Mouse (Mus musculus): ENCODE measurements around the gene Slc33a1.

The Slc33a1 gene

DNA sequence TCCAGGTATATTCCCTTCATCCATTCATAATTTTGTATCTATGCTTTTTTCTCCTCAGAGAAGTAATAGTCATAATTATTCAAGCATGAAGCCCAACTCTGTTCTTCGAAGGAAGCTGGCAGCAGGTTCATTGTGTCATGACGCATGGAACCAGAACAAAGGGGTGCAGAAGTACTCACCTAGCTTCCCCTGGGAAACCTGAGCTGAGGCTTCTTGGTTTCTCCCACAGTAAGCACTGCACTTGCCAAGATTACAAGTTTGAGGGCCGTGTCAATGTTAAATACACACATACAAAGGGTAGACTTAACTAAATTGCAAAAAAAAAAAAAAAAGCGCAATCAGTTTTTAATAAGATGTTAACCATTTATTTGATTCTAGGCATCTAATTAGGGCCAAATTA, 68.3 kb downstream of the Slc33a1 start:
- no peak for DNase-seq

DNA sequence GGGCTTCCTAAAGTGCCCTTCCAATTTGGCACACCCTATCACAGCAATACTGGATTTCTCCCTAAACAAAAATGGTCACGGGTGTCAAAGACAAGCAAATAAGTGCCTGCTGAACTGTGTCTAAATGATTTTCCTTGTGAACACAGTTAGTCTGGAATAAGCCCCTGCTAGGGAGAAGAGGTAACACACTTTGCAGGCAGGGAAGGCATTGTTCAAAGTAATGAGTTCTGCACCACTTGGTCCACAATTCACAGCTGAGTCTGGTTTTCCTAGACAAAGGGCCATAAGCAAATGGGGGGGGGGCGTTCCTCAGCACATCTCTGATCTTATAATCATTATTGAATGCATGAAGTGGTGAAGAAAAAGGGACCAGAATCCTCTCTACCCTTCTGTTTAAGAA, 68.8 kb downstream of the Slc33a1 start:
- no peak for DNase-seq

DNA sequence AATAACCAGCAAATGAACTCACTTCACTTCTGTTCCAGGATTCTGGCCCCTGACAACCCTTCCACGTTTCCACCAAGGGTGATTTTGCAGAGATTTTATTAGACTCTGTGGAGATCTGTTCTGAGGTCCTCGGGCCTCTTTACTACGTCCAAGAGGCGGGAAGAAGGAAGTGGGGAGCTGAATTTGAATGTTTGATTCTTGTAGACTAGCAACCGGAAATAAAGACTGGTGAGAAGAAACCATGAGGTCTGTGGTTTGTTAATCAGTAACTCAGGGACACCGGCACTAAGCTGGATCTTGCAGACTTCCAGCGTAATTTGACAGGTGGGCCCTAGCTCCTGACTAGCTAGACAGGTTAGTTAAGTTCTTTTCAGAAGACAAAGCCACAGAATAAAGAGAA, 70.9 kb downstream of the Slc33a1 start:
- no peak for DNase-seq

- no peak for DNase-seq
Observed at GRCm38 (mm10) chr3:63892154-63892553, 72.4 kb downstream of the Slc33a1 start.

Measured in cerebellum, adult 9-11 months (tissue).